Mouse (Mus musculus) liver, embryonic 14.5 days (tissue): ENCODE measurements at regions not wholly inside any gene's neighbourhood (a gene's known extent, or its start where the extent isn't known, plus 50 kb on each side); places are given as distances from the start of the nearest gene placed in this dataset.

ENCODE experiments used
- ATAC-seq: fragments of 200-750 bp; cut with Nextera tagmentation; 2 replicates; pipeline ENCODE4 v1.8.0; 2017; ENCODE audit warnings: moderate number of reproducible peaks, mild to moderate bottlenecking, moderate library complexity; ENCODE audit not compliant: insufficient read depth
- DNase-seq, 3 experiments: peaks; one replicate each; pipeline ENCODE4 v3.0.0-alpha.2; 2012 to 2013; ENCODE audit warnings: low read depth in 3 of 3, low spot score in 3 of 3
- H3K27ac ChIP-seq: fragments of 300-500 bp; sonication (generic); 2 replicates; pipeline ENCODE4 v1.5.1; 2014; ENCODE audit warnings: moderate library complexity, mild to moderate bottlenecking, control low read depth, inconsistent platforms
- H3K27me3 ChIP-seq: fragments of 300-500 bp; sonication (generic); 2 replicates; pipeline ENCODE4 v1.6.1; 2014; ENCODE audit warnings: mild to moderate bottlenecking, low read length, moderate library complexity; ENCODE audit not compliant: control insufficient read depth, insufficient read depth
- H3K36me3 ChIP-seq: fragments of 300-500 bp; sonication (generic); replicated peaks from 2 replicates; pipeline ENCODE4 v1.6.1; 2014; ENCODE audit warnings: low read depth; ENCODE audit not compliant: control insufficient read depth, insufficient read depth
- H3K4me1 ChIP-seq, 2 experiments: fragments of 200-500 bp in 1 of 2; fragments of 300-500 bp in 1 of 2; sonication (generic) in 1 of 2; replicated peaks; 2 replicates each; pipeline ENCODE4 v1.6.1; 2012 to 2014; ENCODE audit warnings: antibody characterized with exemption in 1 of 2, inconsistent platforms in 1 of 2, low read length in 1 of 2; ENCODE audit not compliant: control insufficient read depth in 2 of 2, insufficient read depth in 2 of 2
- H3K4me2 ChIP-seq: fragments of 300-500 bp; sonication (generic); 2 replicates; pipeline ENCODE4 v1.6.1; 2014; ENCODE audit warnings: low read depth, mild to moderate bottlenecking, control low read depth, moderate library complexity
- H3K4me3 ChIP-seq, 2 experiments: fragments of 200-500 bp in 1 of 2; fragments of 300-500 bp in 1 of 2; sonication (generic) in 1 of 2; 2 replicates each; pipeline ENCODE4 v1.5.1; 2012 to 2014; ENCODE audit warnings: low read depth in 2 of 2, low read length in 2 of 2, mild to moderate bottlenecking in 2 of 2, control low read depth in 1 of 2, inconsistent platforms in 1 of 2, moderate library complexity in 1 of 2; ENCODE audit not compliant: insufficient read depth in 1 of 2
- H3K9ac ChIP-seq: fragments of 300-500 bp; sonication (generic); replicated peaks from 2 replicates; pipeline ENCODE4 v1.6.1; 2014; ENCODE audit warnings: mild to moderate bottlenecking, control low read depth, moderate library complexity
- H3K9me3 ChIP-seq: fragments of 300-500 bp; sonication (generic); 2 replicates; pipeline ENCODE4 v1.6.1; 2016; ENCODE audit warnings: low read length, mixed read lengths; ENCODE audit not compliant: control insufficient read depth
- CTCF ChIP-seq: IDR thresholded peaks from 2 replicates; pipeline ENCODE4 v1.5.1; 2016; ENCODE audit warnings: antibody characterized with exemption, low read depth, control low read depth
- EP300 ChIP-seq: IDR thresholded peaks from 2 replicates; pipeline ENCODE4 v1.6.1; 2016; ENCODE audit warnings: antibody characterized with exemption, low read depth
- WGBS: fragments of 180-500 bp; shearing (Covaris S2); extraction: QIAGEN DNeasy Blood & Tissue Kit; methylation state at CpG from one replicate; pipeline ENCODE4 v1.1.7; 2014; ENCODE audit not compliant: insufficient replicate concordance; 5-methylcytosine and 5-hydroxymethylcytosine counted together

DNA sequence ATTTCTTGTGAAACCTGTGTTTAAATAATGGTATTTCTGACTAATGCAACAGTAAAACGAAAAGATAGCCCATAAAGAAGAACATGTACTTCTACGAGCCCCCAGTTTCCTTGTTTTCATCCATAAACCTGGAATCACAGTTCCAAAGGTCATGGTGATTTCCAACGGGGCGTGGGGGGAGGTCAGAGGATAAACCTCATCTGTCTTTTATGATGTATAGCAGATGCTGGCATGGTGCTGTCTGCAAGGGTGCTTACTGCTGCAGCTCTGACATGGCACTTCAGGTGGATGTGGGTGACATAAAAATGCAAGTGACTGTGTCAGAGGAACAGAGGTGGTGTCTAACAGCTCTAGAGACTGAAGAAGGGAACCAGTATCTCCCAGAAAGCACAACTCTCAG is 260.5 kb downstream of the Nuf2 start:
- no peaks in the 10 kb centered on the region for H3K36me3 ChIP-seq

DNA sequence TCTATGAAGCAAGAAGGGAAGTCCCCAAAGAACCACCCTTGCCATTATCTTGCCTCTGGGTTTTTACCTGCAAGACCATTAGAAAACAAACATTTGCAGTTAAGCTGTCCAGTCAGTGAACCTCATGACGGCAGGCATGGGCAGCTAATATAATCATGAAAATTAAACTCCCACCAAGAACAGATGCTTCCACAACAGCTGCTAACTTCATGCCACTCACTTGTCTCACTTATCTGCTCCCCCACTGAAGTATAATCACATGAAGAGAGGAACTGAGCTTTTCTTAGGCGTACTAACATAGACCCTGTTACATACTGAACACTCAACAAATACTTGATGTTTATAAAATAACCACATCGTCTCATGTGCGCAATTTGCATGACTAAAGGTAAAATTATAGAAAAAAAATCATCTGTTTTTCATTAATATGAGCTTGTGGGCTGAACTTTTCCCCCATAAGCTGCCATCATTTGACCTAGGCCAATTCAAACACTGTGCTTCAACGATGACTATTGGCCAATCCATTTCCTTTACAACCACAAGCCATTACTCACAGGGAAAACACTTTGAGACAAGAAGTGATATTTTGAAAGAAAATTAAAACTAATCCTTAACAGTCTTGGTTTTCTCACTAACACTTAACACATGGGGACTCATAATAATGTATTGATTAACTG is 267.1 kb downstream of the Nuf2 start:
- no peak overlapping the region for H3K4me2 ChIP-seq
- H3K9me3 ChIP-seq, result no peaks in the 10 kb centered on the region
- WGBS, result 51% methylated on average over 5 of the region's 5 CpGs
- no peak overlapping the region for H3K9ac ChIP-seq
- TF ChIP-seq EP300, result no peak
- TF ChIP-seq CTCF, result no peak
- H3K4me3 ChIP-seq, result no peak overlapping the region
- H3K27ac ChIP-seq, result no peak overlapping the region
- no peak for DNase-seq
- H3K36me3 ChIP-seq, result no peaks in the 10 kb centered on the region
- H3K4me1 ChIP-seq, result no peaks in the 10 kb centered on the region
- no peaks in the 10 kb centered on the region for H3K27me3 ChIP-seq
- ATAC-seq, result no peak

More for the DNA sequence above, 260.5 kb downstream of the Nuf2 start:
- no peak overlapping the region for H3K27ac ChIP-seq
- no peaks in the 10 kb centered on the region for H3K9me3 ChIP-seq
- H3K4me3 ChIP-seq, result no peak overlapping the region
- DNase-seq, result no peak
- ATAC-seq, result no peak
- WGBS, result 55% methylated on average over 4 of the region's 4 CpGs
- no peaks in the 10 kb centered on the region for H3K27me3 ChIP-seq
- H3K4me1 ChIP-seq, result no peaks in the 10 kb centered on the region
- no peak overlapping the region for H3K4me2 ChIP-seq
- H3K9ac ChIP-seq, result no peak overlapping the region
- TF ChIP-seq CTCF (no peak), EP300 (no peak)

DNA sequence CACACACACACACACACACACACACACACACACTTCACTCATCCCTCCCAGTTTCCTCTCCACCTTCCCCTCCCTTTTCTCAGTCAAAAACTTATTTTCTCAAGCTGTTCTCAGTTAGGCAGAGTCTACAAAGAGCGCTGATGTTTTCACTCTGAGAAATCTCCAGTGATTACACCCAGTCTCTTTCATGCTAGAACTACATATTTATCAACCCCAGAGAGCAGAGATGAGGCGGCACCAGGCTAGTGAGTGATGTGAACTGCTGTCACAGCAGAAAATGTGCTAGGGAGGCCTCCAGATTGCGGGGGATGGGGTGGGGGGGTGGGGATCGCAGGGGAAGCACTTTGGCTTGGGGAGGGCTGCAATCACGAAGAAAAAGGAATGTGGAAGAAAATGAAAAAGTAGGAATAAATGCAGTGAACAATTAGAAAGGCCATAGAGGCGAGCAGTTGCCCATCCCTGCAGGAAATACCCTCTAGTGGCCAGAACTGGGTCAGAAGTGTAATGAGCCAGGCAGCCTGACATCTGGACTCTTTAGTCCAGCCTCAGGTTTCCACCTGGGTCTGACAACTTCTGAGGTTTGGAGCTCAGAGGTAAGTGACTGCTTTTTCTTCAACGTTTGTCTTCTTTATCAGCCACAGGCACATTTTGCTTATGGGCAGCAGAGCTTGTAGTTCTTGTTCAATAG is 276.9 kb downstream of the Nuf2 start:
- WGBS, result 41% methylated on average over 7 of the region's 7 CpGs

DNA sequence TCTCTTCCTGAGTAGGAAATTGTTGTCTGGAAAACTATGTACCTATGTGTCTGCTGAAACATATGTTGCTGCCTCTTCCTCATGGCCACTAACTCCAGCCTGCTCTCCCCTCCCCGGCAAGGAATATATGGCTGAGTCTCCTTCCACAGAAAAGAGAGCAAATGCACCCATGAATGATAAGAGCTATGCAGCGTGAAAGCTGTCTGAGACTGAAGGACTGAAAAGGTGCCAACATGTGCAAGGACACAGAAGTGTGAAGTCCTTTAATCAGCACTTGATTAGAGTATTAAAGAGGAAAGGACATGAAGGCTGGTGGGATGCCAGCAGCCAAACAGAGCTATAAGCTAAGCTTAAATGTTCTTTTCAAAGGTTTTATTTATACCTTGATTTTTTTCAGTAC is 279.1 kb downstream of the Nuf2 start:
- Histone ChIP-seq H3K9me3 (no peaks in the 10 kb centered on the region), H3K4me2 (no peak overlapping the region), H3K27ac (no peak overlapping the region), H3K4me3 (no peak overlapping the region), H3K9ac (no peak overlapping the region), H3K4me1 (no peaks in the 10 kb centered on the region), H3K36me3 (no peaks in the 10 kb centered on the region), H3K27me3 (no peaks in the 10 kb centered on the region)
- ATAC-seq, result no peak
- no peak for DNase-seq
- TF ChIP-seq EP300, result no peak
- TF ChIP-seq CTCF, result no peak
- WGBS, result 33% methylated on average over 2 of the region's 2 CpGs

More for the DNA sequence above, 276.9 kb downstream of the Nuf2 start:
- Histone ChIP-seq H3K9me3 (no peaks in the 10 kb centered on the region), H3K4me1 (no peaks in the 10 kb centered on the region), H3K9ac (no peak overlapping the region), H3K27ac (no peak overlapping the region), H3K4me3 (no peak overlapping the region), H3K4me2 (no peak overlapping the region), H3K27me3 (no peaks in the 10 kb centered on the region), H3K36me3 (no peaks in the 10 kb centered on the region)
- DNase-seq (no peak), ATAC-seq (no peak)
- TF ChIP-seq EP300 (no peak), CTCF (no peak)

DNA sequence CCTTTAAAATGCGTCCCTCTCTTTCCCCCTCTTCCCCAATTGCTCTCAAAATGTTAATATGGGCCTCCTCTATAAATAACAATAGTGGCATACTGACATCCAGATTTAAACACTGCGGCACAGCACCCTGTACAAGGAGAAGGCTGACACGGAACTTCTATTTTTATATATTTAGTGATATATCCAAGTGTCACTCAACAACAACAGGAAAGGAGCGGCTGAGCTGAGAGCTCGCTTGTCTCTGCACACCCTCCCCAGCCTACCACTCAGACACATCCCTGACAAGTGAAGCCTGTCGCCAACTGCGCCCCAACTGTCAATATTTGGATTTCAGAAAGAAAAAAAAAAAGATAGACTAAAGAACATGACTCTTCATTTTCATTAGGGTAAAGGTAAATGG is 282.2 kb downstream of the Nuf2 start:
- Histone ChIP-seq H3K27me3 (no peaks in the 10 kb centered on the region), H3K36me3 (no peaks in the 10 kb centered on the region), H3K9ac (no peak overlapping the region), H3K9me3 (no peaks in the 10 kb centered on the region), H3K4me2 (no peak overlapping the region), H3K4me3 (no peak overlapping the region), H3K27ac (no peak overlapping the region), H3K4me1 (no peaks in the 10 kb centered on the region)
- DNase-seq (no peak), ATAC-seq (no peak)
- no peak for TF ChIP-seq CTCF
- no peak for TF ChIP-seq EP300
- 58% methylated on average over 7 of the region's 7 CpGs for WGBS
